Mouse (Mus musculus) MEL (cell line): Measurements from ENCODE around the gene Plcxd3. TPM values are rescaled to one million over a fixed set of nuclear protein-coding genes. Genes with fewer than 3 reads are reported as not detected.

ENCODE experiments used
- DNase-seq: peaks from one replicate; pipeline ENCODE4 v3.0.0; 2011; ENCODE audit warnings: low read depth, low spot score
- H3K27ac ChIP-seq: 2 replicates; pipeline ENCODE4 v1.5.1; 2012; ENCODE audit warnings: low read depth, mild to moderate bottlenecking, control low read depth, low read length, moderate library complexity; ENCODE audit not compliant: control insufficient read depth
- H3K27me3 ChIP-seq, 2 experiments: fragments of 150-350 bp in 1 of 2; sonication (generic) in 1 of 2; 2 replicates each; pipeline ENCODE4 v1.6.1; 2012; ENCODE audit warnings: low read length in 2 of 2, mild to moderate bottlenecking in 2 of 2, improper control_type of control experiment in 1 of 2, moderate library complexity in 1 of 2; ENCODE audit not compliant: insufficient read depth in 2 of 2, control insufficient read depth in 1 of 2
- H3K36me3 ChIP-seq, 2 experiments: 2 replicates each; pipeline ENCODE4 v1.6.1; 2012 to 2014; ENCODE audit warnings: low read length in 2 of 2, improper control_type of control experiment in 1 of 2, inconsistent platforms in 1 of 2, mild to moderate bottlenecking in 1 of 2; ENCODE audit not compliant: insufficient read depth in 2 of 2, control insufficient read depth in 1 of 2
- H3K4me1 ChIP-seq, 2 experiments: fragments of 150-350 bp in 1 of 2; sonication (generic) in 1 of 2; 2 replicates each; pipeline ENCODE4 v1.6.1; 2012; ENCODE audit warnings: low read length in 2 of 2, improper control_type of control experiment in 1 of 2, mild to moderate bottlenecking in 1 of 2; ENCODE audit not compliant: insufficient read depth in 2 of 2, control insufficient read depth in 1 of 2
- H3K4me3 ChIP-seq, 2 experiments: fragments of 150-350 bp in 1 of 2; sonication (generic) in 1 of 2; 2 replicates each; pipeline ENCODE4 v1.5.1; 2012; ENCODE audit warnings: low read depth in 2 of 2, low read length in 2 of 2, mild to moderate bottlenecking in 2 of 2, moderate library complexity in 2 of 2, control low read depth in 1 of 2, improper control_type of control experiment in 1 of 2; ENCODE audit not compliant: control insufficient read depth in 1 of 2, insufficient read depth in 1 of 2
- H3K79me2 ChIP-seq: 2 replicates; pipeline ENCODE4 v1.6.1; 2012; ENCODE audit warnings: mild to moderate bottlenecking, low read length, moderate library complexity; ENCODE audit not compliant: control insufficient read depth, poor library complexity, insufficient read depth
- H3K9ac ChIP-seq: 2 replicates; pipeline ENCODE4 v1.6.1; 2012; ENCODE audit warnings: low read depth, mild to moderate bottlenecking, control low read depth, low read length, moderate library complexity; ENCODE audit not compliant: control insufficient read depth, poor library complexity, severe bottlenecking
- H3K9me3 ChIP-seq: fragments of 150-350 bp; sonication (generic); replicated peaks from 2 replicates; pipeline ENCODE4 v1.6.1; 2012; ENCODE audit warnings: mild to moderate bottlenecking, low read length, improper control_type of control experiment, moderate library complexity; ENCODE audit not compliant: insufficient read depth
- BHLHE40 ChIP-seq: IDR thresholded peaks from 2 replicates; pipeline ENCODE4 v1.6.1; 2012; ENCODE audit warnings: low read depth, mild to moderate bottlenecking, inconsistent platforms, low read length, improper control_type of control experiment, borderline replicate concordance
- CHD1 ChIP-seq: IDR thresholded peaks from 2 replicates; pipeline ENCODE4 v1.6.1; 2012; ENCODE audit warnings: low read depth, mild to moderate bottlenecking, inconsistent platforms, low read length, improper control_type of control experiment
- CHD2 ChIP-seq: IDR thresholded peaks from 2 replicates; pipeline ENCODE4 v1.6.1; 2011; ENCODE audit warnings: low read length, improper control_type of control experiment
- EP300 ChIP-seq, 2 experiments: IDR thresholded peaks; 2 replicates each; pipeline ENCODE4 v1.6.1; 2011; ENCODE audit warnings: improper control_type of control experiment in 2 of 2, low read length in 2 of 2, low read depth in 1 of 2, mild to moderate bottlenecking in 1 of 2
- GABPA ChIP-seq: IDR thresholded peaks from 2 replicates; pipeline ENCODE4 v1.6.1; 2012; ENCODE audit warnings: low read depth, mild to moderate bottlenecking, inconsistent platforms, low read length, improper control_type of control experiment, moderate library complexity
- KAT2A ChIP-seq: conservative IDR thresholded peaks from 2 replicates; pipeline ENCODE4 v1.6.1; 2012; ENCODE audit warnings: low read depth, low read length, improper control_type of control experiment, inconsistent platforms
- MAFK ChIP-seq: IDR thresholded peaks from 2 replicates; pipeline ENCODE4 v1.6.1; 2011; ENCODE audit warnings: low read depth, mild to moderate bottlenecking, low read length, improper control_type of control experiment, borderline replicate concordance
- MAX ChIP-seq: IDR thresholded peaks from 2 replicates; pipeline ENCODE4 v1.6.1; 2011; ENCODE audit warnings: low read length, improper control_type of control experiment
- MAZ ChIP-seq: IDR thresholded peaks from 2 replicates; pipeline ENCODE4 v1.6.1; 2012; ENCODE audit warnings: low read depth, mild to moderate bottlenecking, inconsistent platforms, low read length, improper control_type of control experiment
- MYB ChIP-seq: IDR thresholded peaks from 2 replicates; pipeline ENCODE4 v1.6.1; 2011; ENCODE audit warnings: mild to moderate bottlenecking, low read depth, low read length, improper control_type of control experiment
- NELFE ChIP-seq: IDR thresholded peaks from 2 replicates; pipeline ENCODE4 v1.6.1; 2011; ENCODE audit warnings: low read depth, low read length, improper control_type of control experiment
- NRF1 ChIP-seq: IDR thresholded peaks from 2 replicates; pipeline ENCODE4 v1.6.1; 2014; ENCODE audit warnings: low read depth, mild to moderate bottlenecking, inconsistent platforms, low read length, improper control_type of control experiment, moderate library complexity; ENCODE audit not compliant: poor library complexity, insufficient read depth, severe bottlenecking
- POLR2AphosphoS2 ChIP-seq: IDR thresholded peaks from 2 replicates; pipeline ENCODE4 v1.6.1; 2011; ENCODE audit warnings: low read length, improper control_type of control experiment
- POLR2AphosphoS5 ChIP-seq: IDR thresholded peaks from 2 replicates; pipeline ENCODE4 v1.6.1; 2012; ENCODE audit warnings: low read depth, borderline replicate concordance, mild to moderate bottlenecking, inconsistent platforms, low read length, moderate library complexity, mixed read lengths
- UBTF ChIP-seq: IDR thresholded peaks from 2 replicates; pipeline ENCODE4 v1.6.1; 2012; ENCODE audit warnings: low read depth, mild to moderate bottlenecking, inconsistent platforms, low read length, improper control_type of control experiment, moderate library complexity, borderline replicate concordance; ENCODE audit not compliant: insufficient read depth
- USF2 ChIP-seq, 2 experiments: IDR thresholded peaks; 2 replicates each; pipeline ENCODE4 v1.6.1; 2011 to 2012; ENCODE audit warnings: improper control_type of control experiment in 2 of 2, low read length in 2 of 2, borderline replicate concordance in 1 of 2, inconsistent platforms in 1 of 2, low read depth in 1 of 2, mild to moderate bottlenecking in 1 of 2; ENCODE audit not compliant: insufficient read depth in 1 of 2
- ZKSCAN1 ChIP-seq: IDR thresholded peaks from 2 replicates; pipeline ENCODE4 v1.6.1; 2012; ENCODE audit warnings: low read depth, mild to moderate bottlenecking, inconsistent platforms, low read length, improper control_type of control experiment, moderate library complexity
- ZMIZ1 ChIP-seq: IDR thresholded peaks from 2 replicates; pipeline ENCODE4 v1.6.1; 2012; ENCODE audit warnings: low read depth, mild to moderate bottlenecking, inconsistent platforms, low read length, improper control_type of control experiment, moderate library complexity
- ZNF384 ChIP-seq: IDR thresholded peaks from 2 replicates; pipeline ENCODE4 v1.6.1; 2012; ENCODE audit warnings: low read depth, mild to moderate bottlenecking, inconsistent platforms, low read length, improper control_type of control experiment
- polyA plus RNA-seq, 2 experiments: library from polyadenylated mRNA; stranded (reverse) in 1 of 2; unstranded in 1 of 2; fragments of >175 nt in 1 of 2; fragments of >200 nt in 1 of 2; gene quantifications; 2 replicates each; pipeline versions ENCODE4 v1.2.1 to v1.2.4; 2012; ENCODE audit warnings: low replicate concordance in 2 of 2, low read depth in 1 of 2; ENCODE audit not compliant: insufficient read length in 2 of 2, insufficient read depth in 1 of 2, missing spikeins in 1 of 2
- total RNA-seq: library from RNA; depleted of rRNA; stranded (reverse); fragments of 300-350 nt; gene quantifications from 2 replicates; pipeline ENCODE4 v1.2.3, GENCODE M21; 2012

Gene Plcxd3
- total and polyA plus RNA-seq, 3 experiments, result not detected

DNA sequence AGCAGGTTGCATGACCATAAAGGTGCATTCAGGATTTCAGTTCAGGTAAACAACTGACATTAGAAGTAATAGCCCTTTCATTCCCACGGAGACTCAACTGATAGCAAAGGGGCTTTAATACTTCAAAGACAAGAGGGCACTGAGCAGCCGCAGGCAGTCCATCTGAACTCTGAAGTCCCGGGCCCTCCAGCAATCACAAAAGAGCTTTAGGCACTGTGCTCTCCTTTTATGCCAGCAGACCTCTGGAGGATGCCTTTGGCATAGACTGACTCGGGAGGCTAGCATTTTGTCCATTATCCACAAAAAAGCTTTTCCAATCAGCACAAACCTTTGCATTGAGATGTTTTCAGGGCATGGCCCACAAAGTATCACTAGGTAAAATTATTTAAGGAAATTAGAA lies 33.7 kb upstream of the Plcxd3 start:
- no peaks in the 10 kb centered on the region for H3K4me1 ChIP-seq
- H3K9me3 ChIP-seq, result no peaks in the 10 kb centered on the region
- no peak overlapping the region for H3K9ac ChIP-seq
- H3K4me3 ChIP-seq, result no peak overlapping the region
- TF ChIP-seq MAX (no peak), POLR2AphosphoS5 (no peak), MYB (no peak), CHD2 (no peak), NRF1 (no peak), MAZ (no peak), CHD1 (no peak), BHLHE40 (no peak), GABPA (no peak), MAFK (no peak), NELFE (no peak), POLR2AphosphoS2 (no peak), USF2 (IDR thresholded peaks at IDR 0.05; ENCODE audit: borderline replicate concordance in 1 of 2, insufficient read depth in 1 of 2, low read depth in 1 of 2, low read length in 2 of 2) (no peak), KAT2A (no peak), ZKSCAN1 (no peak), EP300 (IDR thresholded peaks at IDR 0.05; ENCODE audit: low read depth in 1 of 2, low read length in 2 of 2) (no peak), ZMIZ1 (no peak)
- no peak for DNase-seq
- no peaks in the 10 kb centered on the region for H3K36me3 ChIP-seq
- H3K79me2 ChIP-seq, result no peaks in the 10 kb centered on the region
- no peaks in the 10 kb centered on the region for H3K27me3 ChIP-seq
- no peak overlapping the region for H3K27ac ChIP-seq

DNA sequence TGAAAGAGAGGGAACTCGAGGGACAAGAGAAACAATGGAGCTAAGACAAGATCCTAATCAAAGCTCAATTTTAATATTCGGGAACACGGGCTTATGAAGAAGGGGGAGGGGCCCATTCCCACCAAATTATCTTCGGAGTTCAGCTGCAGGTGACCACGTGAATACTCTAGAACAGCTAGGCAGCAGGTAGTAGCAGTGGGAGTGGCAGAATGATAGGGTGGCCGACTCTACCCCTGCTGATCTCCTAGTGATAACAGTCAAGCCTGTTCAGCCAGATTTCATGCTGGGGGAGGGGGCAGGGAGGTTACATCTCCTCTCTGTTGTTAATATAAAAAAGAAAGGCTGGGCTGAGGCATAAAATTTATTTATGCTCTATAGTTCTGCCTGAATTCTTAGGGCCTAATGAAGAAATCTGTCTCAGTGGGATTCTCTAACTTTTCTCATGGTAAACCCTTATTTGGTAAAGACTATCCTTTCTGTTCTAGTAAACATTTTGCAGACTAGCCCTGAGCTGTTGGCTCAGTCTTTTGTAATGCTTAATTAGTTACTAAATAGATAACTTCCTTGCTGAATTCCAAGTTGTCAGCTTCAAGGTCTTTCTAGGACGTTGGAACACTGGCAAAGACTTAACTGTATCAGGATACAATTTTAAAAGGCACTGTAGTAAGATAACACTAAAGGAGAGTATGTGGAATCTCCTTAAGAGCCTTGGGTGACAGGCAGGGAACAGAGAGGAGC lies 26.3 kb upstream of the Plcxd3 start:
- no peak for DNase-seq
- Histone ChIP-seq H3K79me2 (no peaks in the 10 kb centered on the region), H3K4me1 (no peaks in the 10 kb centered on the region), H3K9me3 (no peaks in the 10 kb centered on the region), H3K4me3 (no peak overlapping the region)
- no peak for TF ChIP-seq ZNF384
- no peak for TF ChIP-seq UBTF
- TF ChIP-seq, all 39 proteins: peak for 0
- H3K36me3 ChIP-seq, result no peaks in the 10 kb centered on the region
- H3K27ac ChIP-seq, result no peak overlapping the region
- no peaks in the 10 kb centered on the region for H3K27me3 ChIP-seq
- no peak overlapping the region for H3K9ac ChIP-seq
